Mouse (Mus musculus): ENCODE measurements around the gene Zbtb17.

DNA sequence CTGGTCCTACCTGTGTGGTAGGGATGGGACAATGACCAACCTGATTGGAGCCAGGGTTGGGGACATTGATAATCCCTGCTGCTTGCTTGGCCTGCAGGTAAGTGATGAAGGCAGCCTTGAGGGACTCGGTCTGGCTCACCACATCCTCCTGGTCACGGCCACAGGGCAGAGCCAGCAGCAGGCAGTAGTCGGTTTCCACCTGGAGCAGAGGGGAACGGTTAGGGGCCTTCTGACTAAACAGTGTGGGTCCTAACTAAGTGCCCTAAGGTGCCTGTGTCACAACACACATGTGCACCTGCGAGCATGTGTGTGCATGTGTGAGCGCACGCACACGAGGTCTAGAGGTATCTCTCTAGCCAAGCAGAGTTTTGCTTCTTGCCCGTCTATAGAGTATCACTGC, 24.9 kb downstream of the Zbtb17 start:
- TF ChIP-seq CTCF (IDR thresholded peaks at IDR 0.05; ENCODE audit: low read depth) (no peak), EP300 (IDR thresholded peaks at IDR 0.05; ENCODE audit: low read depth) (no peak)

Data from liver, postnatal 0 days (tissue).